Mouse (Mus musculus): ENCODE measurements around the gene Gfpt2. TPM values are rescaled to one million over a fixed set of nuclear protein-coding genes. Genes with fewer than 3 reads are reported as not detected.

Gfpt2 gene
- not detected in 2 replicates for polyA plus RNA-seq (2012; ENCODE audit: insufficient read depth, insufficient read length, missing spikeins)

DNA sequence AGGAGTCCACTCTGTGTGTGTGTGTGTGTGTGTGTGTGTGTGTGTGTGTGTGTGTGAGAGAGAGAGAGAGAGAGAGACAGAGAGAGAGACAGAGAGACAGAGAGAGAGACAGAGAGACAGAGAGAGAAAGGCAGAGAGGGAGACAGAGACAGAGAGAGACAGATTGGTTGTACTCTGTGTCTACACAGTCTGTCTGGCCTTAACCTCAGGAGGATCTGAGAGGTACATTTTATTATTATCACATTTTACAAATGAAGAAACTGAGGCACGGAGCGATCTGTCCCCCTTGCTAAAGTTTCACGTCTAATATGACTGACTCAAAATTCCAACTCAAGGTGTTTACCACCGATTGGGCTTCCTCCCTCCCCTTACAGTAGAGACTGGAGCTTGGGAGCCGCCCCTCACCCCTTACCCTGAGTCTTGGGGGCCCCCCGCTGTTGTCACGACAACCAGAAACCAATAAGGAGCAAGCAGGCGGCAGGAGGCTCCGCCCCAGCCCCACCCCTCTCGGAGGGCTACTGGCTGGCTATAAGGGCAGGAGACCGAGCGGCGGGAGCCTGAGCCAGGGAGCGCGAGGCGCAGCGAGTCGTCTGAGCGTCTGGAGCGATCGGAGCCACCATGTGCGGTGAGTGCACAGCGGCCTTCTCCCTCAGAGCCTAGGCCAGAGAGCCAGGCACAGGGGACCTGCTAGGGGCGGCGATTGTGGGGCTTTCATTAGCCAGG lies at the start of gene Gfpt2:
Gene Gfpt2, plus strand, starts transcription at position 560 of the 723 bp plus-strand sequence.
- Histone ChIP-seq H3K4me1 (ENCODE audit: control insufficient read depth, insufficient read depth, low read length) (0 out of 2 replicates have a peak, but pooled peaks cover 3% of the 10 kb centered on the region), H3K27ac (ENCODE audit: insufficient read depth, low read depth, low read length) (no peak within 1 kb of the TSS), H3K4me3 (ENCODE audit: insufficient read depth, low read length) (peak within 1 kb of the TSS; percentile 42)
- no peak for TF ChIP-seq POLR2A (IDR thresholded peaks at IDR 0.05; ENCODE audit: borderline replicate concordance, low read depth, low read length)
- no peak for TF ChIP-seq CTCF (IDR thresholded peaks at IDR 0.05; ENCODE audit: low read depth, low read length)

DNA sequence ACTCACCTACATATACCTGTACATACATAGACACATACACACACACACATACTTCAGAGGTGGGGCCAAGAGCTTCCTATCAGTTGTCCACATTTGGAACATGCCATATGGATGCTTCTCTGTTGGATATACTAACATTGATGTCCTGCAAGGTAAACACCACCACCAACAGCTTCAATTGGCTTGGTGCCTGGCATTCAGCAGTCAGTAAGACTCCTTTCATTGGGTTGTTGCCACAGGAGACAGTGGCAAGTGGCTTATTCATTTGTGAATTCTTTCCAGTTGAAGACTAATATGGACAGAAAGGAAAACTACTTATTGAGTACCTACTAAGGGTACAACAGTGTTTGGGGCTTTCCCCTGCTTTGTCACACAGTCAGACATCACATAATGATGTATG lies 49.0 kb upstream of the Gfpt2 start:
- no peaks in the 10 kb centered on the region for H3K4me1 ChIP-seq (ENCODE audit: control insufficient read depth, insufficient read depth, low read length)
- TF ChIP-seq POLR2A (IDR thresholded peaks at IDR 0.05; ENCODE audit: borderline replicate concordance, low read depth, low read length) (no peak), CTCF (IDR thresholded peaks at IDR 0.05; ENCODE audit: low read depth, low read length) (no peak)
- H3K27ac ChIP-seq (ENCODE audit: insufficient read depth, low read depth, low read length) = no peak overlapping the region
- no peak overlapping the region for H3K4me3 ChIP-seq (ENCODE audit: insufficient read depth, low read length)

- no peaks in the 10 kb centered on the region for H3K4me1 ChIP-seq (ENCODE audit: control insufficient read depth, insufficient read depth, low read length)
- no peak overlapping the region for H3K4me3 ChIP-seq (ENCODE audit: insufficient read depth, low read length)
- no peak for TF ChIP-seq POLR2A (IDR thresholded peaks at IDR 0.05; ENCODE audit: borderline replicate concordance, low read depth, low read length)
- TF ChIP-seq CTCF (IDR thresholded peaks at IDR 0.05; ENCODE audit: low read depth, low read length) = no peak
- H3K27ac ChIP-seq (ENCODE audit: insufficient read depth, low read depth, low read length) = no peak overlapping the region
Observed at GRCm38 (mm10) chr11:49745839-49746238, 48.1 kb upstream of the Gfpt2 start.

DNA sequence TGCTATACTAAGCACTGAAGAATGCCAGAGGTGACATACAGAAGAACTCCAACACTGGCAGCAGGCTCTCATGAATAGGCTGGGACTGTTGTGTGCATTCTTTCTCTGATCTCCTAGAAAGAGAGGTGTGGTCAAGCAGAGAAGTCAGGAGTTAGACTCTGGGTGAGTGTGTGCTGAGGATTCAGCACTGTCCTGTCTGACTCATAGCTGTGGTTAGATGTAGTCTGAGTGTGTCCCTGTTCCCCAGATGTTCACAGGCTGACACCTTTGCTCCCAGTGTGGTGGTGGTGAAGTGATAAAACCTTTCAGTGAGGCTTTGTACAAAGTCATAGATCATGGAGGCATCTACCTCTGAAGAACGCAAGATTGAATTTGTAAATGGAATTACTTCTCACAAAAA lies 47.2 kb upstream of the Gfpt2 start:
- H3K4me3 ChIP-seq (ENCODE audit: insufficient read depth, low read length) = no peak overlapping the region
- H3K4me1 ChIP-seq (ENCODE audit: control insufficient read depth, insufficient read depth, low read length) = no peaks in the 10 kb centered on the region
- H3K27ac ChIP-seq (ENCODE audit: insufficient read depth, low read depth, low read length) = no peak overlapping the region
- TF ChIP-seq CTCF (IDR thresholded peaks at IDR 0.05; ENCODE audit: low read depth, low read length) = no peak
- no peak for TF ChIP-seq POLR2A (IDR thresholded peaks at IDR 0.05; ENCODE audit: borderline replicate concordance, low read depth, low read length)

GRCm38 (mm10) chr11:49754958-49755665 lies 38.9 kb upstream of the Gfpt2 start:
- Histone ChIP-seq H3K27ac (ENCODE audit: insufficient read depth, low read depth, low read length) (no peak overlapping the region), H3K4me1 (ENCODE audit: control insufficient read depth, insufficient read depth, low read length) (0 out of 2 replicates have a peak, but pooled peaks cover 3% of the 10 kb centered on the region), H3K4me3 (ENCODE audit: insufficient read depth, low read length) (no peak overlapping the region)
- TF ChIP-seq POLR2A (IDR thresholded peaks at IDR 0.05; ENCODE audit: borderline replicate concordance, low read depth, low read length) = no peak
- no peak for TF ChIP-seq CTCF (IDR thresholded peaks at IDR 0.05; ENCODE audit: low read depth, low read length)

DNA sequence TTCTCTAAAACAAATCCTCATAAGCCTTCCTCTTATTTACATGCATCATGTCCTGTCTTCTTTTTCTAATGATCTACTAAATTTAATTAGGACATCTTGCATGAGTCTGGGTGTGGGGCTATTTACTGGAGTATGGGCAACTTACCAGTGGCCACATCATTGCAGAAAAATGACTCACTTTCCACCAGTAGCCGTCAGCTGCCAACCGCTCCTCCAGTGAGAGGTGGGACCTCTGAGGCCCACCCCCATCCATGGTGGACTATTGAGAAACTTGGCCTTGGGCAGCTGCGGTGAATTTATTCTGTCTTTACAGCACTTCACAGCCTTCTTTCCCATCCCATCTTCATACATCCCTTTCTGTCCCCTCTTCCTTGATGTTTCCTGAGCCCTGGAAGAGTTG lies 35.9 kb upstream of the Gfpt2 start:
- Histone ChIP-seq H3K4me1 (ENCODE audit: control insufficient read depth, insufficient read depth, low read length) (0 out of 2 replicates have a peak, but pooled peaks cover 3% of the 10 kb centered on the region), H3K4me3 (ENCODE audit: insufficient read depth, low read length) (no peak overlapping the region), H3K27ac (ENCODE audit: insufficient read depth, low read depth, low read length) (no peak overlapping the region)
- no peak for TF ChIP-seq POLR2A (IDR thresholded peaks at IDR 0.05; ENCODE audit: borderline replicate concordance, low read depth, low read length)
- TF ChIP-seq CTCF (IDR thresholded peaks at IDR 0.05; ENCODE audit: low read depth, low read length) = no peak

- Histone ChIP-seq H3K27ac (ENCODE audit: insufficient read depth, low read depth, low read length) (no peak overlapping the region), H3K4me1 (ENCODE audit: control insufficient read depth, insufficient read depth, low read length) (peaks cover 7% of the 10 kb centered on the region)
- no peak for TF ChIP-seq POLR2A (IDR thresholded peaks at IDR 0.05; ENCODE audit: borderline replicate concordance, low read depth, low read length)
- TF ChIP-seq CTCF (IDR thresholded peaks at IDR 0.05; ENCODE audit: low read depth, low read length) = no peak
Observed at GRCm38 (mm10) chr11:49761130-49761529, 32.8 kb upstream of the Gfpt2 start.

GRCm38 (mm10) chr11:49763555-49763954 lies 30.4 kb upstream of the Gfpt2 start:
- Histone ChIP-seq H3K4me3 (ENCODE audit: insufficient read depth, low read length) (no peak overlapping the region), H3K27ac (ENCODE audit: insufficient read depth, low read depth, low read length) (no peak overlapping the region)
- TF ChIP-seq CTCF (IDR thresholded peaks at IDR 0.05; ENCODE audit: low read depth, low read length) = no peak
- no peak for TF ChIP-seq POLR2A (IDR thresholded peaks at IDR 0.05; ENCODE audit: borderline replicate concordance, low read depth, low read length)

More at GRCm38 (mm10) chr11:49761130-49761529, 32.8 kb upstream of the Gfpt2 start:
- H3K4me3 ChIP-seq (ENCODE audit: insufficient read depth, low read length) = no peak overlapping the region

GRCm38 (mm10) chr11:49764023-49764422 lies 30.0 kb upstream of the Gfpt2 start:
- TF ChIP-seq CTCF (IDR thresholded peaks at IDR 0.05; ENCODE audit: low read depth, low read length) = no peak
- TF ChIP-seq POLR2A (IDR thresholded peaks at IDR 0.05; ENCODE audit: borderline replicate concordance, low read depth, low read length) = no peak
- Histone ChIP-seq H3K4me3 (ENCODE audit: insufficient read depth, low read length) (no peak overlapping the region), H3K4me1 (ENCODE audit: control insufficient read depth, insufficient read depth, low read length) (peaks cover 7% of the 10 kb centered on the region), H3K27ac (ENCODE audit: insufficient read depth, low read depth, low read length) (no peak overlapping the region)

More at GRCm38 (mm10) chr11:49763555-49763954, 30.4 kb upstream of the Gfpt2 start:
- peaks cover 7% of the 10 kb centered on the region for H3K4me1 ChIP-seq (ENCODE audit: control insufficient read depth, insufficient read depth, low read length)

All from bone marrow macrophage, adult 2 months (primary cell).